Mouse (Mus musculus): ENCODE measurements around the gene Ywhah.

- TF ChIP-seq CTCF (IDR thresholded peaks at IDR 0.05; ENCODE audit: borderline replicate concordance, extremely low read depth, insufficient read depth, insufficient read length) (no peak), POLR2A (IDR thresholded peaks at IDR 0.05; ENCODE audit: borderline replicate concordance, extremely low read depth, insufficient read depth, insufficient read length, poor library complexity, severe bottlenecking) (no peak)
These were observed 24.1 kb upstream of the Ywhah start for GRCm38 (mm10) chr5:32994471-32994870.

All from brain, embryonic 14.5 days (tissue).